Mouse (Mus musculus) forelimb bud, embryonic 11.5 days (tissue): Measurements from ENCODE around the gene Ccdc12.
A peak's percentile ranks its signal among the peaks of the same experiment; 100 is the strongest.

Source experiments
- DNase-seq: peaks from one replicate; pipeline ENCODE4 v3.0.0-alpha.2; 2012; ENCODE audit warnings: low read depth, low spot score

The Ccdc12 gene

DNA sequence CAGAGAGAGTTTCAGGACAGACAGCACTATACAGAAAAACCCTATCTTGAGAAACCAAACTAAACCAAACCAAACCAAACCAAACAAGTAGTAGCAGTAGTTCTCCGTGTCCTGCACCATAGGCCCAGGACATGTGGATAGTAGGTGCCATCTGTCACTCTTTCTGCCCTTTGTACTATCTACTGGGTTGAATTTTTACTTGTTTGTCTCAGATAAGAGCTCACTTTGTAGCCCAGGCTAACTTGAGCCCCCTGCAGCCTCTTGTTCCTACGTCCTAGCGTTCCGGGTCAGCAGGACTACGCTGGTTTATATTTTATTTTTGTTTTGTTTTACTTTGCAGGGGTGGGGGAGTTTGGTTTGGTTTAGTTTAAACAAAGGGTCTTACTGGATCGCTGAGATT is 47.6 kb downstream of the Ccdc12 start:
- DNase-seq, result no peak

- no peak for DNase-seq
These were observed 50.5 kb downstream of the Ccdc12 start for GRCm38 (mm10) chr9:110706784-110707183.

DNA sequence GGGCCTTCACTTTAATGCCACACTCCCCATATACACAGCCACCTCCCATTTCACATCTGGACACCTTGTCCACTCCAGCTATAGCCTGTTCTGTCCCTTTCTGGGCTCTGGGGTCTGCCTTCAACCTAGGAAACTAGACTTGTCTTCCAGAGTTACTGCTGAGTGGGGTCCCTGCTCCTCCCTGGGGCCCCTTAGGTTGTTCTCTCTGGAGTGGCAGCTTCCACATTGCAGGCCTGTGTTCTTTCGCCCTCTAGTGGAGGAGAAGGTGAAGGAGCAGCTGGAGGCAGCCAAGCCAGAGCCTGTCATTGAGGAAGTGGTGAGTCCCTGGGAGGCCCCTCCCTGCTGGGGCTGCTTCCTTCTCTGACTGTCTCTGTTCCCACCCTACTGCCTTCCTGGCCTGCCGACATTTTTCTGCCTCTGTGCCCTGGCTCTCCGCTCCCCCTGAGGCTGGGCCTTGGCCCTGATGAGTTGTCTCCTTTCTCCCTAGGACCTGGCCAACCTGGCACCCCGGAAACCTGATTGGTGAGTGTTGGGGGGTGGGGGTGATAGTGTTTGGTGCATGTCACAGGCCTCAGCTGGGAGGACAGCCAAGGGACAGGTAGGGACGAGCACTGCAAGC is 53.4 kb downstream of the Ccdc12 start:
- peak; percentile 61 for DNase-seq

DNA sequence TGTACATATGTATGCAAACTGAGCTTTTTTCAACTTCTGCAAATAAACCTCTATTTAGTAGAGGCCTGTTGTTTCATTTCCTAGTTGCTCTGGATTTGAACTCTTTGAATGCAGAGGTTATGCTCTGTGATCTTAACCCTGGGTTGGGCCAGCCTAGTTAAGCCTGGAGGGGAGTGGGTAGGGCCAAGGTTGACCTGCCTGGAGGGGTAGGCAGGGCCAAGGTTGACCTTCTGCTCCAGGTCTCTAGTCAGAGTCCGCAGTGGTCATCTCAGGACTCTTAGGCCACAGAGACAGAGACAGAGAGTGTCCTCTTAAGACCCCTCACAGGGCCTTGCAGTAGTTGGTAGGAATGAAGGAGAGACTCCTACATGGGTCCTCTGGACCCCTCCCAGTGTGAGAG is 55.2 kb downstream of the Ccdc12 start:
- no peak for DNase-seq

- no peak for DNase-seq
These were observed 55.7 kb downstream of the Ccdc12 start for GRCm38 (mm10) chr9:110711996-110712395.

DNA sequence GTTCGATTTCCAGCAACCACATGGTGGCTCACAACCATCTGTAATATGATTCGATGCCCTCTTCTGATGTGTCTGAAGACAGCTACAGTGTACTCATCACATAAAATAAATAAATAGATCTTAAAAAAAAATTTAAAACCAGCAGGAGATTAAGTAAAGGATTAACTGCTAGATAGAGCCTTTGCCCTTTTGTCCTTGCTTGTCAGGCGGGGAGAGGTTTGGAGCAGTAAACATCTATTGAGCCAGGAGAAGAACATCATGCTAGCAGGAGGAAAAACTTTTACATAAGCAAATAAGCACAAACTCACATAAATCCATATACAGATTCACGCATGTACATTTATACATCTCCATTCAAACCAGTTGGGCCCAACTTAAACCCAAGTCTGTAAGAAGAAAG is 56.2 kb downstream of the Ccdc12 start:
- no peak for DNase-seq

- DNase-seq, result no peak
These were observed 57.1 kb downstream of the Ccdc12 start for GRCm38 (mm10) chr9:110713389-110713788.

- no peak for DNase-seq
These were observed 59.1 kb downstream of the Ccdc12 start for GRCm38 (mm10) chr9:110715426-110715825.

GRCm38 (mm10) chr9:110716775-110717174 is 60.5 kb downstream of the Ccdc12 start:
- DNase-seq, result peak; percentile 74

DNA sequence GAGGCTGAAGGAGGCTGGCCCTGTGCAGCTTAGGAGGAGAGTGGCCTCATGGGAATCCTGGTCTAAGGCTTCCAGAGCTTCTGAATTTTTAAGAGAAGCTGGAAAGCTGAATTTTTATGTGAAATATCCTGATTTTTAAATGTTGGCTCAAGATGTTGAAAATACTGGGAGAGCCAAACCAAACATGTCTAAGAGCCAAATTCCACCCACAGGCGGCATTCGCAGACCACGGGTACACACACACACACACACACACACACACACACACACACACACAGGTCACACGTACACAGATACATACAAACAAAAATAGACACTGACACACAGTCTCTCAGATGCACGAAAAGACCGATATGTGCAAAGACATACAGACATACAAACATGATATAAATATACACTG is 61.8 kb downstream of the Ccdc12 start:
- DNase-seq, result no peak

- no peak for DNase-seq
These were observed 62.5 kb downstream of the Ccdc12 start for GRCm38 (mm10) chr9:110718810-110719209.

DNA sequence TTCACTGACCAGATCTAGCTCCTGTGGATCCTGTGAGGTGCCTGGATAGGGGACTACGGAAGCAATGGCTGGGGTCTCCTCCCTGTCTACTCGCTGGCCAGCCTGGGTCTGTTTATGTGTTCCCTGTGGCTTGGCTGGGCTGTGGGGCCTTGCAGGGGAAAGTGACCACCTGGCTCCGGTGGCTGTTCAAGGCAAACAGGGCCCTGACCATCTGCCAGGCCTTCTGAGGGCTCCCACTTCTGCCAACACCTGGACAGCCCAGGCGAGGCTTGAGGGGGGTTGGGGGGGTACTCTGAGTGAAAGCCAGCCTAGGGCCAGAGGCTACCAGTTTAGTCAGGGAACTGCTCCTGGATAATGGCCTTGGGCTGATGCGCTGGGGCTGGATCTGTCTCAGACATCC is 63.7 kb downstream of the Ccdc12 start:
- no peak for DNase-seq

- DNase-seq, result no peak
These were observed 65.8 kb downstream of the Ccdc12 start for GRCm38 (mm10) chr9:110722060-110722459.

GRCm38 (mm10) chr9:110725721-110726135 is 69.4 kb downstream of the Ccdc12 start:
- no peak for DNase-seq

DNA sequence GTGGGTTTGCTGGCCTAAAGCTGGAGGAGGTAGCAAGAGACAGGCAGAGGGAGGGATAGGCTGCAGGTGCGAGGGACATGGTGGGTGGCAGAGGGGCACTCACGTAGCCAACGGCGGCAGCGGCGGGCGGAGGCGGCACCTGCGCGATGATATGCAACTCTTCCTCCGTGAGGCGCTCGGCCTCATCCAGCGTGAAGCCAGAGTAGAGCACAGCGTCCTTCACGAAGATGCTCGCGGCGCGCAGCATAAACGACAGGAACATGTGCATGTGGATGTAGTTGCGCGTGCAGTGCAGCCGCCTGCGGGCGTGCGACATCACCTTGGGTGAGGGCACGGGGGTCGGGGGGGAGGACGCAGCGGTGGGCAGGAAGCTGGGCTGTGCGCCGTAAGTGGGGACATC is 70.6 kb downstream of the Ccdc12 start:
- DNase-seq, result no peak

- DNase-seq, result no peak
These were observed 73.5 kb downstream of the Ccdc12 start for GRCm38 (mm10) chr9:110729841-110730240.

DNA sequence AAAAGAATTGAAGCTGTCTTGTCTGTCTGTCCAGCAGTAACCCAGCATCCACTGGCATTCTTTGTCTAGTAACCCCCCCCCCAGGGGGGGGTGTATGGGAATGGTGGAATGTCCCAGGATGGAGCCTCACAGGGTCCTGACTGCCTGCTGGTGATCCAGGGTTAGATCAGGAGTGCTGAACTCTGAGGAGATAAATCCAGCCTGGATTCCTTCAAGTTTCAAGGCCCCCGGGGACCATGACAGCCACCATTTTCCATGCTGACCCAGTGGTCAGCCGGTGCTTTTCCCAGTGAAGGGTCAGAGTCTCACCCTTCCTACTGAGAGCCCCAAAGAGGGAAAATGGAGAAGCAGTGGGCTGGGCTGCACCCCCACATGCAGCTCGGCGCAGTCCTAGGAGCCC is 75.6 kb downstream of the Ccdc12 start:
- no peak for DNase-seq

DNA sequence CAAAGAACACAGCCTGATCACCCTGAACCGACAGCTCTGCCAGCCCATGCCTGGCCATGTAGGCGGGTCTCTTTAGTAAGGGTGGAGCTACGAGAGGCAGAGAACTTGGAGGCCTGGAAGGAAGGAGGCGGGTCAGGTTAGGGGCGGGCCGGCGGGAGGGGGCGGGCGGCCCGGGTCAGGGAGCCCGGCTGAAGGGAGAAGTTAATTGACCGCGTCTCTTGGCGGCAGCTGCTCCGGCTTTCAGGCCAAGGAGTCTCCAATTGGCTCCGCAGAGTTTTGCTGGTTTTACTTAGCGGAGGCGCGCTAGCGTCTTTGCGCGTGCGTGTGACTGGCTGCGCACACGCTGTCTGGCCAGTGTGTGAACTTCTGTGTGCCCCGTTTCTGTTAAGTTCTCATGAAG is 76.3 kb downstream of the Ccdc12 start:
- DNase-seq, result peak; percentile 89

GRCm38 (mm10) chr9:110733102-110733501 is 76.8 kb downstream of the Ccdc12 start:
- DNase-seq, result no peak

GRCm38 (mm10) chr9:110734154-110734553 is 77.9 kb downstream of the Ccdc12 start:
- no peak for DNase-seq

- DNase-seq, result no peak
These were observed 80.1 kb downstream of the Ccdc12 start for GRCm38 (mm10) chr9:110736362-110736761.

DNA sequence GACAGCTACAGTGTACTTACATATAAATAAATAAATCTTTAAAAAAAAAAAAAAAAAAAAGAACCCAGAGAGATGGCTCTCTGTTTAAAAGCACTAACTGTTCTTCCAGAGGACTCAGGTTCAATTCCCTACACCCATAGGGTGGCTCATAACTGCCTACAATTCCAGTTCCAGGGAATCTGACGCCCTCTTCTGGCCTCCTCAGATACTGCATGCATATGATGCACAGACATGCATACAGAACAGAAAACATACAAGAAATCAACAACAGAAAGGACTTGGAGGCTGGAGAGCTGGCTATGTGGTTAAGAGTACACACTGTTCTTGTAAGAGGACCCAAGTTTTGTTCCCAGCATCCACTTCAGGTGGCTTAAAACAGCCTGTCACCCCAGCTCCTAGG is 81.8 kb downstream of the Ccdc12 start:
- DNase-seq, result no peak

- no peak for DNase-seq
These were observed 83.7 kb downstream of the Ccdc12 start for GRCm38 (mm10) chr9:110739961-110740360.

GRCm38 (mm10) chr9:110741711-110742294 is 85.5 kb downstream of the Ccdc12 start, which contains the start of gene Myl3:
TSS of gene Myl3 (plus strand) at chr9:110741861.
- DNase-seq, result no peak
